10 mouse cellular contexts compared by ENCODE assay signal in the genomic region with DNA sequence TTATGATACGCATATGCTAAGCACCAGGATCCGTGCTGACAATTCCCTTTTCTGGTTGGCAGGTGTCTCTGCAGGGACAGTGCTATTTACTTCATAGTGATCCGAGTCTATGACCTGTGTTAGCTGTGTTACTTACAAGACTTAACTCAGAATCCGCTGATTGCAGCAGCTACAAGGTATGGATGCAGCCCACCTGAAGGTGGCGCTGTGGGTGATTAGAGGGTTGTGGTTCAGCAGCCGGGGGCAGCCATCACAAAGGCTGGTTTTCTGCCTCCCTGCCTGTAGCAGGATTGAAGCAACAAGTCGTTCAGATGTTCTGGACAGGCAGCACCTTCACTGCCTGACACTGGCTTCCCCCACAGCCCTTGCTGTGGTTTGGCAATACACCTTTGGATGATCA.
A peak's percentile ranks its signal among the peaks of the same experiment; 100 is the strongest.
DNase-seq lines count a peak whose midpoint lies in the region; ATAC-seq lines count a peak whose summit lies in the region.
"Had no signal": no experiment of that assay in that cellular context is flagged by ENCODE, and none has a peak within 500 bp of the region (broad histone marks: within the 10 kb centered on the region; RNA-seq: fewer than 3 reads in every experiment).

No protein-coding gene starts in this region.

- H3K27me3 ChIP-seq in limb, embryonic 11.5 days (ENCODE audit: control insufficient read depth, insufficient read depth, low read length), result no peaks in the 10 kb centered on the region
- H3K27me3 ChIP-seq: embryonic facial prominence, embryonic 15.5 days; stomach, embryonic 15.5 days had no signal

- no peak overlapping the region for H3K9ac ChIP-seq in limb, embryonic 11.5 days (ENCODE audit: low read length)
- H3K9ac ChIP-seq: embryonic facial prominence, embryonic 15.5 days; stomach, embryonic 15.5 days had no signal

- intact Hi-C loops in left cerebral cortex, postnatal 4 days (cut with DNase I), result no loop called here

- no peak overlapping the region for H3K4me2 ChIP-seq in limb, embryonic 11.5 days (ENCODE audit: low read depth, severe bottlenecking)

- no peak for ATAC-seq in limb, embryonic 11.5 days (ENCODE audit: insufficient number of reproducible peaks, low FRiP score, low TSS enrichment, low read depth)

- DNase-seq in adrenal gland, postnatal 10 days, result peak; percentile 16
- DNase-seq in adrenal gland, adult 2 months, result no peak
- peak; percentile 62 for DNase-seq in left cerebral cortex, postnatal 4 days
- DNase-seq in left cerebral cortex, adult 8-10 months (ENCODE audit: low spot score in 2 of 2), result no peak
- peak; percentile 68 for DNase-seq in embryo, embryonic 10.5 days (ENCODE audit: low spot score)
- DNase-seq in limb, embryonic 11.5 days (ENCODE audit: low spot score), result peak; percentile 69
- no peak for DNase-seq in c-Kit-positive CD71-positive TER-119-positive erythroid progenitor cells, embryonic 14.5 days (ENCODE audit: low spot score)
- no peak for DNase-seq in spleen, postnatal 4 days (ENCODE audit: low spot score in 2 of 2)

- WGBS in limb, embryonic 11.5 days, result 32% methylated on average over 7 of the region's 7 CpGs

- H3K4me3 ChIP-seq in limb, embryonic 11.5 days (ENCODE audit: low read depth, low read length), result no peak overlapping the region

- H3K9me3 ChIP-seq in limb, embryonic 11.5 days (ENCODE audit: control insufficient read depth, low read length), result no peaks in the 10 kb centered on the region
- H3K9me3 ChIP-seq: embryonic facial prominence, embryonic 15.5 days; stomach, embryonic 15.5 days had no signal

- no peaks in the 10 kb centered on the region for H3K36me3 ChIP-seq in limb, embryonic 11.5 days (ENCODE audit: control insufficient read depth, insufficient read depth, low read length)
- H3K36me3 ChIP-seq: embryonic facial prominence, embryonic 15.5 days; stomach, embryonic 15.5 days had no signal

- no peak overlapping the region for H3K27ac ChIP-seq in limb, embryonic 11.5 days (replicated peaks; ENCODE audit: low read depth, low read length)
- H3K27ac ChIP-seq: embryonic facial prominence, embryonic 15.5 days; stomach, embryonic 15.5 days had no signal

- peaks cover 14% of the 10 kb centered on the region; the same call in 1 of the 2 replicates for H3K4me1 ChIP-seq in limb, embryonic 11.5 days (ENCODE audit: control insufficient read depth, insufficient read depth, low read length)

Comparison
In these comparisons a context has a peak if more than half of its experiments do, and no peak if none do; other contexts are left out.
1. DNase-seq: peak in adrenal gland, postnatal 10 days (single experiment), left cerebral cortex, postnatal 4 days (single experiment), embryo, embryonic 10.5 days (single experiment) and limb, embryonic 11.5 days (single experiment); none in adrenal gland, adult 2 months (single experiment), left cerebral cortex, adult 8-10 months (0 of 2), c-Kit-positive CD71-positive TER-119-positive erythroid progenitor cells, embryonic 14.5 days (single experiment) and spleen, postnatal 4 days (0 of 2).